Mouse (Mus musculus): Measurements from ENCODE around the gene Tert.
A peak's percentile ranks its signal among the peaks of the same experiment; 100 is the strongest.

Tert gene

DNA sequence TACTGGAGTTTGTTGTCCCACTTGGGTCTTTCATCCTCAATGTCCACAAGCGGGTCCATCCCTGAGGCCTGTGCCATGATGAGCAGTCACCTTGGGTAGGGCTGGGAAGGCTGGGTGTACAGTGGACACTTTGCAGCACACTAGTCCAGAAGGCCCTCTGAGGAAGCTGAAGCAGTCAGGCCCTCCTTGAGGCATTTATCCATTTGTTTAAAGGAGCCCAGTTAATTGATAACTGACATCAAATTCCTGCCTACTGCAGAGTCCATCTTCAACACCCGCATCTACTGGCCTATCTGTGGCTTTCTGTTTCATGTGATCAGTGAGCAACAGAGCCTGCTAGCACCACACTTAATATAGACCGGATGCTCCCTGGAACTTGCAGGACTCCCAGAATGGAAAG is 51.1 kb downstream of the Tert start, which contains the start of gene Slc6a18:
Gene Slc6a18 (minus strand): TSS at position 171 of the 400 bp plus-strand sequence.
- DNase-seq (ENCODE audit: low read depth) = no peak

DNA sequence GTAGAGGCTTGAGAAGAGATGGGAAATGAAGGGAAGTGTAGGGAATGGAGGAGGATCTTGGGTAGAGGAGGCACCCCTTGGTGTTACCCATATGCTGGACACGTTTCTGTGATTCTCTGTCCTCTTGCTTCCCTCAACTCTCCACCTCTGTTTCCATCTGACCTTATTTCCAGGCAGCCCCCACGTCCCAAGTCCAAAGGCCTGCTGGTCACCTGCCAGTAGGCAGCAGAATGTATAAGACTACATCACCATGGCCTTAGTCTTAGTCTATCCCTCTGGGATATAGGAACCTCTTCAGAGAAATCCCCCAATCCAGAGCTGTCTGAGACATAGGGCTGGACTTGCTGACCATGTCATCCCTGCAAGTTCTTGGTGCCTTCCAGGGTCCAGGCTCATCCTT is 52.6 kb downstream of the Tert start:
- DNase-seq (ENCODE audit: low read depth) = no peak

DNA sequence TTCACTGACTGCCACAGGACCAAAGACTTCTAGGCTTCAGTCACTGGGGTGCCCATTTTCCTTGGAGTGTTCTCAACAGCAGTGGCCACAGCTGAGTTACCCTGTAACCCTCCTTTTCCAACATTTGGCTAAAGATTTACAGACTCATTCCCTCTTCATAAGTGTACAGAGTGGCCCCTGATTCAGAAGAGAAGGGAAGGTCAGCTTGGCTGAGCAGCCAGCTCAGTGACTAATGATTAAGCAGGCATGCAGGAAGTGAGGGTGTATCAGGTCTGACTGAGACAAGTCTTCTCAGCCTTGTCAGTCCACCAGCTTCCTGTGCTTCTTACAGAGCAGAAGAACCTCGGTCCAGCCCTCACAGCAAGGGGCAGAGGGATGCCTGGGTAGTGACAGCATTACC is 53.7 kb downstream of the Tert start:
- peak; percentile 32 for DNase-seq (ENCODE audit: low read depth)

DNA sequence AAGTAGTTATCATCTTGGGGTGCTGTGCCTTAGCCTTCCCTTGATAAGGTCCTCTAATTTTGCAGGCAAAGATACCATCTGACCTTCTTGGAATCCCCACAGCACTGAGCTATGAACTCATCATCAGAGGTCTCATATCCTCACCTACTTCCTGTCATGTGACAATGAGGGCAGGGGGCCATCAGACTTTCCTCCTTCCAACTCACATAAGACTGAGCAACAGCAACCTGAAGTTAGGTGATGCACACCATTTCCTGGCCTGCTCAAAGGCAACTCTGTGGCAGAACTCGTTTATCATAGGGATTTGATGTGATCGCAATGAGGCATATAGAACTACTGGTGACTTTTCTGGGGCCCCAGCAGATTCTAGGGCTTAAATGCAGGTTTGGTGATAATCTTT is 55.5 kb downstream of the Tert start:
- no peak for DNase-seq (ENCODE audit: low read depth)

DNA sequence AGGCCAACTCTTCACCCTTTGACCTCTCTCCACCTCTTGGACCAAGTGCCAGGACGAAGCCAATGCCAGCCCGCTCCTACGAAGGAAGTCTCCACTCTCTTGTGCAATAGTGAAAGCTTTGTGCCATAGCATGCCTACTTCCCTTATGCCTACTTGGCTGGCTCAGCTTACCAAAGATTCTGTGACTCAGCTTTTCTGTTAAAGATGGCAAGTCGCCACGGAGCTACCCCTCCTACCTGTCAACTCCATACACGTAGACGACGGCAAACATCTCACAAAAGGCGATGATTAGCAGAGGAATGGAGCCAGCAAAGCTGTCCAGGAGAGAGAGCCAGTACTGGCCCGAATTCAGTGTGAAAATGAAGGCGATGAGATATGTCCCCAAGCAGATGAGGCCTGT is 57.0 kb downstream of the Tert start:
- DNase-seq (ENCODE audit: low read depth) = peak; percentile 38

DNA sequence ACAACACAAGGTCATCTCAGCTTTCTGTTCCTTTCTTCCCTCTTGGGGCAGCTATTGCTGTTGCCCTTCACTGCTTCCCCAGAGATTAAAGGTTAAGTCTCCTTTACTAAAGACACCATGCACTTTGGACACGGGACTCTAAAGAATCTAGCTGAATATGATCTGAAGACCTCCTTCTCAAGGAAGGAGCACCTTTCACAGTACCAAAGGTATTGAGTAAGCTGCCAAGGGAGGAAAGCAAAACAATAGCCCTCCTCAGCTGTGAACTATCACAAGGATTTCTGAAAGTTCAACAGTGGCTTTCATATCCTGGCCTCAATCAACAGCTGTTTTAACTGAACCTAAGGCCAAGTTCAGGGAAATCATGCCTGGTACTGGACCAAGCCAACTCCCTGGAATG is 57.7 kb downstream of the Tert start:
- no peak for DNase-seq (ENCODE audit: low read depth)

DNA sequence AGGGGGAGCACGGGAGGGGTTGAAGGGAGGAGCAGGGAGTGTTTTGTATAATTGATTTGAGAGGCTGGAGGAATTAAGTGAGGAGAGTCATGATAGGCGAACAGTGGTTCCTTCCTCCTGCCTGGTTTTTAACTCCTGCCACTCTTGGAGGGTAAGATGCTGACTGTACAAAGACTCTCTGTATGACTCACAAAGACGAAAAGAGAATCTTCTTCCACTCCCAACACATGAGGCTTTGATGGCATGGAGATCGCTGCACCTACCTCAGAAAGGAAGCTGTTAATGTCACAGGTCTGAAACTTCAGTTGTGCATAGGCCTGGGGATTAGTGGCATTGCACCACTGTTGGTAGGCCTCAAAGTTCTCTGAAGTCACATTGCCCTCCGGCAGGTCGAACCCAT is 58.8 kb downstream of the Tert start:
- DNase-seq (ENCODE audit: low read depth) = no peak

DNA sequence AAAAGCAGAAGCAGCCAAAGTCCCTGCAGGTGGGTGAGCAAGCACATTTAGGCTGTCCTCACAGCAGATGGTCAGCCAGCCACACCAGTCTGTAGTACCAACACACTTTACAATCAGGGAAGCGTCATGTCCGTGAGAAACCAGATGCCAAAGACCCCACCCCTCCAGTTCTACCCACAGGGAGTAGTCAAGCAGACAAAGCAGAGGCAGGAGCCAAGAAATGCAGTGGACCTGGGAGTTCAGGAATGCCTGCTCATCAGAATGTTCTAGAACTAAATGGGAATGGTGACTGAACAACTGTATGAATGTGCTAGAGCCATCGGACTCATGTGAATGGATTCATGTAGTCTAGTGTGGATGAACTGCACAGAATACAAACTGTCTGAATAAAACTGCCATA is 60.9 kb downstream of the Tert start:
- DNase-seq (ENCODE audit: low read depth) = no peak

DNA sequence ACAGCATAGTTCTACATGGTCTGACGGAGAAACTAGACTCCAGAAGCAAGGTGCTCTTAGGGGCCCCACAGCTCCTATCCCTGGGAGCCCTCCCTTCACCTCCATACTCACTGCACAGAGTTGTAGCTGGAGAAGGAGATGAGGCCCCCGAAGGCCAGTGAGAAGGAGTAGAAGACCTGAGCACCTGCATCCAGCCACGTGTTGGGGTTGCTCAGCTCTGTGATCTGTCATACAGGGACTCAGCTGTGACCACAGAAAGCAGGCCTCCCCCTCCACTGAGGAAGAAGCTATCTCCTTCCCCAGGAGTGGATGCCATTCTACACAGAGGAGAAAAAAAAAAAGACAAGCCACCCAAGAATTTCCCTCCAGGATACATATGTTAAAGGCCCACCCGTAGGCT is 62.2 kb downstream of the Tert start:
- DNase-seq (ENCODE audit: low read depth) = no peak

DNA sequence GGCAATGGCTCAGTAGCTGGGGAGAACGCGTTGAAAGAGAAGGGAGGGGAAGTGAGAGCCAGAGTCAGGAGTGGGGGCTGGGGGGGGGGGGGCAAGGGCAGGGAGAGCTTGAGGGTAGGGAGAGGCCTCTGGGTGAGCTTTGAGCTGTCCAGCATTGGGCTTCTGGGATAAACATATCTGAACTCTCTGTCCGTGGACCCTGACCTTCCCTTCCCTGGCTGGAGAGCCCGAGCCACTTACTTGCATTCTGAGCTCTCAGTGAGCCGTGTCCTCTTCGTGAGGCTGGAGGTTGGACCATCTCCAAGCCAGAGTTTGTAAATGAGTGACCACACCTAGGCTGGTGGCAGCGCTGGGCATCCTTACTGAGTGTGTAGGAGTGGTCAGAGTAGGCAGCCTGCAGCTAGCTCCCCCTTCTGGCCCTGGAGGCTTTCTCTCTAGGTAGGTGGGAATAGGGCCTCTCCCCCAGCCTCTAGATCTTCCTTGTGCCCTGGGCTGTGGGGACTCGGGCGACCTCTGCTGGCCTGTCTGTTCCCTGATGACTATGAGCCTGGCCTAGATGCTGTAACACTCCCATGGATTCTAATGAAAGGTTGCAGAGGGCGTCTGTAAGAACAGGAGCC is 65.6 kb downstream of the Tert start:
- peak; percentile 42 for DNase-seq (ENCODE audit: low read depth)

DNA sequence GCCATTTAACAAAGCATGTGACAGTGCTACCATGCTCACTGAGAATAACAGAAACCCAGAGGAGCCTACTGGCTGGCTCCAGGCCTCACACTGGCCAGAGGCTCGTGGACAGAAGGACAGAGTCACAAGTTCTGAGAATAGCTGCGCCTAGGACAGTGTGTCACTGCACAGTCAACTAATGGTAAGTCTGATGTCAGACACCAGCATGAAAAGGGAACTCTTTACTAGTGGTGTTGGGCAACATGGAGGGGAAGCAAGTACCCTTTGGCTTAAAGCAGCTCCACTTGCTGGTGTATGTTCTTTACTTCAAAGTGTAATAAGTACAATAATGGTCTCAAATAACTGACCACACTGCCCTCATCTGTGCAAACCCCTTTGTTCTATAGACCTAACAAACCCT is 66.6 kb downstream of the Tert start:
- DNase-seq (ENCODE audit: low read depth) = no peak

DNA sequence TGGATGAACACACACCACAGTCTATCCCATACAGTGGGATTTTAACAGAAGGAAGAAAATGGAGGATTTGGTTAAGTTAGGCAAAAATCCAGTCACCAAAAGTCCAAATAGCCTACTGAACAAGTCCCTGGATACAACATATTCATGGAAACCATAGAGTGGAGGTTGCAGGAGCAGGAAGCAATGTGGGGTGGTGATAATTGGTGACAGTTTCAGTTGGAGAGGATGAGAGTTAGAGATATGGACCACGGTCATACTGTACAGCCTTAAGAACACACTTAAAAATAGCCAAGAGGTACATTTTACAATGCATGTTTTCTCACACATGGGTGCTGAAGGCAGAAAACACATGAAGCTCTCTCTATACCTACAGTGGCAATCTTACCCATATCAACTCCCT is 68.3 kb downstream of the Tert start:
- DNase-seq (ENCODE audit: low read depth) = no peak

DNA sequence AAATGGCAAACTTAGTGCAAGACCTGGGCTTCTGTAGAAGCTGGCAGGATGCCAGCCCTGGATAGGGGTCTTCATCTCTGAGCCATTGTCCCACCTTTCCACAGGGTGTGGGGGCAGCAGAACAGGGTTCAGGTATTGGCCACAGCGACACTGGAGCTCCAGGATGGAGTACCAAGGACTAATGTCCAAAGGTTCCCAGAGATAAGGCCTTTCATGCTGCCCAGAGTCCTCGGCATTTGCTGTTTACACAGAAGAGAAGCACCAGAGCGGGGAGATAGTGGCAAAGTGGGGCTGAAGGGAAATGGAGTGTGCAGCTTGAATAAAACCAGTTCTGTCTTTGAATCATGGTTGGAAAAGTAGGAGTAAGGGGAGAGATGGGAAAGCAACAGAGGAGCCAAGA is 69.8 kb downstream of the Tert start:
- DNase-seq (ENCODE audit: low read depth) = no peak

Measured in NIH3T3 (cell line).